Mouse (Mus musculus) embryonic stem cell, embryonic (primary cell): ENCODE data around the gene H2-T22.

Source experiments
- CTCF ChIA-PET, 4 experiments: fragments of 300-600 bp in 2 of 4; fragments of 350-600 bp in 2 of 4; sonication (Branson Sonifier 250); formaldehyde crosslinking; loops; one replicate each; lab custom pipeline; 2022; ENCODE audit warnings: inconsistent platforms in 2 of 4; lab: Charles Lee
- POLR2A ChIA-PET, 4 experiments: fragments of 300-600 bp in 2 of 4; fragments of 350-600 bp in 2 of 4; sonication (Branson Sonifier 250); formaldehyde crosslinking; loops; one replicate each; lab custom pipeline; 2022; ENCODE audit warnings: antibody characterized with exemption in 4 of 4, inconsistent platforms in 1 of 4; lab: Charles Lee

Gene H2-T22

DNA sequence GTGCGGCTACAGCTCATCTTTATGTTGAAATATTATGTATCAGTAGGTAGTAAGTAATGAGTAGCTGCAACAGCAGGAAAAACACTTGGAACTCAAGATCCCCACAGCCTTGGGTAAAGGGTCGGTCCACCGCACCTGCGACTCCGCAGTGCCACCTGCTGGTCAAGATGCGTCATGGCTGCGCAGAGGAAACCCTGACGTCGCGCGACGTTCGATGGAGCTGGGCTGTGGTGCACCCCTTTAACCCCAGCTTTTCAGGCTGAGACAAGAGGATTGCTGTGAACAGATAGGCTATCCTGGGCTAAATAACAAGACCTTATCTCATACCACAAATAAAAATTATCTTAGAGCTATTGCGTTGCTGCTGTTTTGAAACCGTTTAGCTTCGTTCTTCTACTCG is 48.9 kb downstream of the H2-T22 start:
- ChIA-PET CTCF (interaction anchor here (0.6 to 4.6 kb wide), 85 partner anchors 8 to 409 kb away, joined by 3 to 67 read pairs (median 4); partner anchors contain the start of genes Gnl1 (in 3 of the 4), Prr3 (in 3 of the 4), H2-T24 (in 2 of the 4) and Abcf1 (in 1 of the 4)), POLR2A (interaction anchor here (0.6 to 5.3 kb wide), 58 partner anchors 9 to 1010 kb away, joined by 3 to 60 read pairs (median 4); partner anchors contain the start of genes Gnl1 (in 3 of the 4), Prr3 (in 3 of the 4), Abcf1 (in 2 of the 4) and Ier3 (in 2 of the 4))

GRCm38 (mm10) chr17:35991781-35992180 is 50.8 kb downstream of the H2-T22 start:
- ChIA-PET POLR2A (interaction anchor here (0.5 to 5.3 kb wide), 42 partner anchors 9 to 171 kb away, joined by 3 to 60 read pairs (median 5); partner anchors contain the start of genes Abcf1 (in 2 of the 4), Gnl1 (in 2 of the 4), Mrps18b (in 2 of the 4) and Ppp1r10 (in 2 of the 4)), CTCF (interaction anchor here (0.5 to 4.6 kb wide), 19 partner anchors 10 to 252 kb away, joined by 3 to 62 read pairs (median 4); partner anchors contain the start of genes Gnl1 (in 2 of the 4), Abcf1 (in 1 of the 4) and Prr3 (in 1 of the 4))
